Mouse (Mus musculus) heart, postnatal 10 days (tissue): ENCODE measurements around the gene Kmt2d. TPM values are rescaled to one million over a fixed set of nuclear protein-coding genes. Genes with fewer than 3 reads are reported as not detected.

Experiments
- DNase-seq, 2 experiments: peaks; one replicate each; pipeline ENCODE4 v3.0.0; 2021
- intact Hi-C: fragments of 180-260 bp; cut with DNase I; formaldehyde crosslinking; loops from one replicate; pipeline ENCODE4 v1.15.1; 2025
- total RNA-seq, 2 experiments: library from RNA; stranded (reverse); gene quantifications; 2 replicates each; pipeline ENCODE4 v1.2.3; 2021

Kmt2d gene
- total RNA-seq, 2 experiments from 2014 or later, result 63.0 to 72.1 TPM

DNA sequence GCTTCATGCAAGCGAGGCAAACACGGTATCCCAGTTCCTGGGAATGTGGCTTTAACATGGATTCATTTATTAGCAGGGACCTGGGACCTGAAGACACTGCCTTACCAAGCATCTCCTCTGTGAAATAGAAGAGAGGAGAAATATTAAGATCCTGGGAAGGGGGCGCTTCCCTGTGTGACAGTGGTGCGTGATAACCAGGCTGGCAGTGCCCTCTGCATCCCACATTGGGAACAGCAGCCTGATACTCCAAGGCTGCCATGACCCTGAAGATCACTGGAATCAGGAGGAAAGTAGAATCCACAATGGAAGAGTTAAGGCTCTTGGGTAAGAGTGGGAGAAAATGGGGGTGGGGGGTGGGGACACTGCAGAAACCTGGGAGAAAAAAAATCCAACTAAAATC, 83.1 kb downstream of the Kmt2d start:
- intact Hi-C loops, result loop anchor here (10.0 kb wide), 1 partner anchor 83 kb away; the partner anchor contains the start of gene Ccdc65
- no peak for DNase-seq

DNA sequence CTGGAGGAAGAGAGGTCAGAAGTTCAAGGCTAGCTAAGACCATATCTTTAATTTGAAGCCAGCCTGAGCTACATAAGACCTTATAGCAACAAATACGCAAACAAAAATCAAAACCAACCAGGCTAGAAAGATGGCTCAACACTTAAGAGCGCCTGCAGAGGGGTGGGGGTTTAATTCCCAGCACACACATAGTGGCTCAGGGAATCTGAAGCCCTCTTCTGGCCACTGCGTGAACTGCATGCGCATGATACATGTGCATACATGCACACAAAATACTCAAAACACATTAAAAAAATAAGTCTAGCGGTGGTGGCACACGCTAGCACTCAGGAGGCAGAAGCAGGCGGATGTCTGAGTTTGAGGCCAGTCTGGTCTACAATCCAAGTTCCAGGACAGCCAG, 85.3 kb downstream of the Kmt2d start:
- intact Hi-C loops, result loop anchor here (10.0 kb wide), 1 partner anchor 81 kb away; the partner anchor contains the start of gene Ccdc65
- no peak for DNase-seq

Other genes starting within 250 kb of the Kmt2d start
- gene Cacnb3, start 240.4 kb downstream of the Kmt2d start, total RNA-seq, result 10 to 100 TPM; 13.6 to 14.0 TPM
- gene Ddx23, start 208.3 kb downstream of the Kmt2d start, total RNA-seq, result 10 to 100 TPM; 55.2 to 57.2 TPM
- 1 to 10 TPM in 1 of 2 experiments, under 1 TPM in 1; 0.84 to 1.9 TPM for gene Rnd1, start 193.7 kb downstream of the Kmt2d start, total RNA-seq
- under 1 TPM; 0.12 to 0.41 TPM for gene Ccdc65, start 163.0 kb downstream of the Kmt2d start, total RNA-seq
- 10 to 100 TPM in 1 of 2 experiments, 1 to 10 TPM in 1; 8.1 to 10.2 TPM for gene Fkbp11, start 143.0 kb downstream of the Kmt2d start, total RNA-seq
- 10 to 100 TPM; 36.3 to 40.1 TPM for gene Arf3, start 108.0 kb downstream of the Kmt2d start, total RNA-seq
- under 1 TPM; 0.43 to 0.67 TPM for gene Wnt10b, start 93.1 kb downstream of the Kmt2d start, total RNA-seq
- not detected for gene Wnt1, start 81.3 kb downstream of the Kmt2d start, total RNA-seq
- under 1 TPM; 0.10 to 0.32 TPM for gene Ddn, start 61.7 kb downstream of the Kmt2d start, total RNA-seq
- 10 to 100 TPM; 93.7 to 94.3 TPM for gene Prkag1, start 39.7 kb downstream of the Kmt2d start, total RNA-seq
- gene Rhebl1, start 23.3 kb upstream of the Kmt2d start, total RNA-seq, result 1 to 10 TPM; 1.6 to 2.8 TPM
- 1 to 10 TPM; 2.8 to 3.8 TPM for gene Dhh, start 27.3 kb upstream of the Kmt2d start, total RNA-seq
- gene Lmbr1l, start 47.0 kb upstream of the Kmt2d start, total RNA-seq, result 10 to 100 TPM; 15.4 to 16.1 TPM
- 100 to 1,000 TPM; 373 to 402 TPM for gene Tuba1b, start 63.4 kb upstream of the Kmt2d start, total RNA-seq
- not detected for gene Gm49450, start 82.3 kb upstream of the Kmt2d start, total RNA-seq
- 100 to 1,000 TPM; 263 to 273 TPM for gene Tuba1a, start 82.5 kb upstream of the Kmt2d start, total RNA-seq
- 10 to 100 TPM; 80.7 to 99.8 TPM for gene Tuba1c, start 158.7 kb upstream of the Kmt2d start, total RNA-seq
- gene Prph, start 184.0 kb upstream of the Kmt2d start, total RNA-seq, result under 1 TPM; 0.27 to 0.53 TPM
- gene Troap, start 203.4 kb upstream of the Kmt2d start, total RNA-seq, result 1 to 10 TPM; 6.5 to 6.7 TPM
- gene C1ql4, start 216.6 kb upstream of the Kmt2d start, total RNA-seq, result not detected
- gene Dnajc22, start 222.0 kb upstream of the Kmt2d start, total RNA-seq, result under 1 TPM; 0.37 to 0.98 TPM